Mouse (Mus musculus) thymus, postnatal 25 days (tissue): ENCODE data around the gene Rpl41.
"Not testable (repeated sequence)": the region's sequence is repeated elsewhere in the genome, so short reads cannot be mapped to it uniquely, and the experiment has no call there.

Source experiments
- DNase-seq: peaks from one replicate; pipeline ENCODE4 v3.0.0; 2022

Rpl41 gene

GRCm38 (mm10) chr10:128555567-128555966, 6.5 kb upstream of the Rpl41 start:
- not testable (repeated sequence) for DNase-seq

- DNase-seq: not testable (repeated sequence)
These were observed 1.2 kb upstream of the Rpl41 start for GRCm38 (mm10) chr10:128550144-128550823.

GRCm38 (mm10) chr10:128549682-128550057, 565 bp upstream of the Rpl41 start:
- peak; percentile 22 for DNase-seq

- not testable (repeated sequence) for DNase-seq
These were observed 884 bp downstream of the Rpl41 start for GRCm38 (mm10) chr10:128548051-128548791.

- peak; percentile 94 for DNase-seq
These were observed 1.6 kb downstream of the Rpl41 start, which contains the start of gene Zc3h10 for GRCm38 (mm10) chr10:128547361-128548032. Gene Zc3h10, minus strand, starts transcription at chr10:128547774.

- DNase-seq: no peak
These were observed 2.3 kb downstream of the Rpl41 start for GRCm38 (mm10) chr10:128546787-128547186.

GRCm38 (mm10) chr10:128546361-128546760, 2.7 kb downstream of the Rpl41 start:
- DNase-seq: no peak

- no peak for DNase-seq
These were observed 3.6 kb downstream of the Rpl41 start for GRCm38 (mm10) chr10:128545570-128545898.

GRCm38 (mm10) chr10:128544674-128545569, 4.2 kb downstream of the Rpl41 start:
- DNase-seq: no peak

- no peak for DNase-seq
These were observed 4.9 kb downstream of the Rpl41 start for GRCm38 (mm10) chr10:128544151-128544657.

- DNase-seq: no peak
These were observed 6.0 kb downstream of the Rpl41 start for GRCm38 (mm10) chr10:128543100-128543499.

GRCm38 (mm10) chr10:128538340-128538870, 10.7 kb downstream of the Rpl41 start:
- no peak for DNase-seq

GRCm38 (mm10) chr10:128536266-128536940, 12.7 kb downstream of the Rpl41 start:
- DNase-seq: peak; percentile 95

- no peak for DNase-seq
These were observed 13.4 kb downstream of the Rpl41 start for GRCm38 (mm10) chr10:128535624-128536265.

GRCm38 (mm10) chr10:128535206-128535605, 13.9 kb downstream of the Rpl41 start:
- no peak for DNase-seq

- DNase-seq: no peak
These were observed 22.4 kb downstream of the Rpl41 start for GRCm38 (mm10) chr10:128526366-128527356.

GRCm38 (mm10) chr10:128525671-128526308, 23.3 kb downstream of the Rpl41 start, which contains the start of gene Esyt1:
Gene Esyt1, minus strand, starts transcription at chr10:128525871.
- DNase-seq: peak; percentile 88

GRCm38 (mm10) chr10:128524732-128525662, 24.1 kb downstream of the Rpl41 start:
- peak; percentile 79 for DNase-seq
